Mouse (Mus musculus) v-Abl transformed pro-B cells (cell line): ENCODE measurements around the gene Olfr494.

Experiments used
- in situ Hi-C, 2 experiments: fragments of 400-800 bp; cut with MboI; formaldehyde crosslinking; loops; one replicate each; pipeline ENCODE4 v1.15.1; 2025; ENCODE audit not compliant: unreplicated experiment in 2 of 2

The Olfr494 gene

DNA sequence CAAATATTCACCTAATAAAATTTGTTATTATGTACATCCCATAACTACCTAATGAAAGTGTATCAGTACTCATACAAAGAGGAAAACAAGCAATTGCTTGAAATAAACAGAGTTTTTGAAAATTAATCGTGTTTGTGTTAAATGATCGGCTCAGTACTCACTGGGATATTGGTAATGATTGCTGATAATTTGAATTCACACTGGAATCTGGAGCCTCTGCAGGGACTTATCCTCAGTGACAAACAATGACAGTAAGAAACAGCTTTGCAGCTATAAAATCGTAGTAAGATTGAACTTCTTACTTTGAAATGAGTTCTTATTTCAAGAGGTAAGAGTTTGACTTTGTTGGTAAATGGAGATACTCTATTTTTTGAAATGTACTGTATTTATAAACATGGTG, at the start of gene Olfr494:
TSS of gene Olfr494 (plus strand) at position 301 of the 400 bp plus-strand sequence.
- in situ Hi-C loops: no loop called here

DNA sequence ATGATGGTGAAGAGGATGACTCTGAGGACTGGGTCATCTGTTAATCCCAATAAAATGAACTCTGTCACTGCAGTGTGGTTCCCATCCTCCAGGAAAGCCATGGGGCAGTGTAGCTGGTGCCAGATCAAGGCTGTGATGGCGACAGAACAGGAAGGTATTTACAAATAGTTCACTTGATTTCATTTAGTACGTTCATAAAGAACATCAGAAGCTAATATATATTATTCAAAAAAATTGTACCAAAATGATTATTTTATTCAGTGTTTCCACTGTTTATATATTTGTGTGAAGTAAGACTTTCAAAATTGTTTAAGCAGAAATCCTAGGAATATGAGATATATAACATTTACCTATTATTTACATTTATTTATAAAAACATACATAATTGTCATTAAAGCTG, 41.6 kb upstream of the Olfr494 start, which contains the start of gene Olfr492:
TSS of gene Olfr492 (minus strand) at position 101 of the 400 bp plus-strand sequence.
- in situ Hi-C loops: no loop called here

DNA sequence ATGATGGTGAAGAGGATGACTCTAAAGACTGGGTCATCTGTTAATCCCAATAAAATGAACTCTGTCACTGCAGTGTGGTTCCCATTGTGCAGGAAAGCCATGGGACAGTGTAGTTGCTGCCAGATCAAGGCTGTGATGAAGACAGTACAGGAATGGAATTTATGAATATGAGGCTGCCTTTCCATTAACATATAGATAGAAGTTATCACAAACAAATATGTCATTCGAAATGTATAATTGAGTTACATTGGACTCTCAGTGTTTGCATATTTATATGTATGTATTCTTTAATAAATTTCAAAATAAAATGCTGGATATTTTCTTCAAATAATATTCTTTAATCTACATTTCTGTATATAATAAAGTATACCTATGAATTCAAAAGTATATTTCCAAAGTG, 18.3 kb upstream of the Olfr494 start, which contains the start of gene Olfr493:
TSS of gene Olfr493 (minus strand) at position 101 of the 400 bp plus-strand sequence.
- in situ Hi-C loops: no loop called here

GRCm38 (mm10) chr7:108392867-108393266, 27.7 kb downstream of the Olfr494 start, which contains the start of gene Olfr495:
TSS of gene Olfr495 (plus strand) at chr7:108393167.
- in situ Hi-C loops: no loop called here
